In the genomic region with DNA sequence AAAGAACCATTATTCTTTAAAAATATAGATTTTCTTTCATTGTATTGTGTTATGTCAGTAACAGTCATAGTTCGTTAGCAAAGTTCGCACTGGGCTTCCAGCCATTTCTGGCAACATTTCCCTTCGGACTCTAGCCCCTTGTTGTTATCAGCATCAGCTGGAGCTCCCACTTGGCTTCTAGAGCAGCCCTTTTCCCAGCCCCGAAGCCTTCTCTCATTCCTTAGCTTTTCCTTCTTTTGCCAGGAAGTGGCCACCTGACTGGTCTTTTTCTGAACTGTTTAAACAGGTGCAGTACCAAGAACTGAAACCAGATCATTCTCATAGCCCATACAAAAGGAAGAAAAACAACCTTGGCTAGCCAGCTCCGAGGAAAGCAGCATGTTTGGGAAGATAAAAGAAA, we compare ENCODE assay signal across 15 mouse cellular contexts.
DNase-seq lines count a peak whose midpoint lies in the region; ATAC-seq and TF ChIP-seq lines count a peak whose summit lies in the region.
"Had no signal": no experiment of that assay in that cellular context is flagged by ENCODE, and none has a peak within 500 bp of the region (broad histone marks: within the 10 kb centered on the region; RNA-seq: fewer than 3 reads in every experiment).

No protein-coding gene starts in this region.

- DNase-seq in heart, adult 11 months, result peak; percentile 88
- no peak for DNase-seq in heart, postnatal 25 days (ENCODE audit: low spot score)
- no peak for DNase-seq in lung, adult 18-20 months
- DNase-seq in heart, postnatal 0 days (ENCODE audit: low spot score), result peak; percentile 9
- DNase-seq in stomach, postnatal 0 days (ENCODE audit: low spot score), result peak; percentile 18
- DNase-seq in gastrocnemius, adult 18-20 months (ENCODE audit: low spot score), result no peak
- DNase-seq: cerebellum, postnatal 10 days; gastrocnemius, postnatal 36 days; thymus, postnatal 14 days had no signal

- peak; percentile 49; the same call in 1 of the 2 replicates for ATAC-seq in lung, embryonic 15.5 days (ENCODE audit: borderline replicate concordance, extremely low read depth, low FRiP score, low TSS enrichment)
- no peak for ATAC-seq in heart, postnatal 0 days (ENCODE audit: insufficient read depth, low read depth)
- peak; percentile 38; the same call in 1 of the 2 replicates for ATAC-seq in stomach, postnatal 0 days (ENCODE audit: low FRiP score, low TSS enrichment)
- no peak for ATAC-seq in megakaryocyte progenitor cell, adult 5-6 weeks (replicated peaks; ENCODE audit: poor library complexity)
- ATAC-seq: forebrain, embryonic 13.5 days; intestine, embryonic 16.5 days had no signal

- TF ChIP-seq EP300 in heart, postnatal 0 days (IDR thresholded peaks at IDR 0.05; ENCODE audit: low read depth), result no peak
- TF ChIP-seq EP300 in stomach, postnatal 0 days (optimal IDR thresholded peaks at IDR 0.05), result no peak

- 38% methylated on average over 5 of the region's 5 CpGs for WGBS in lung, embryonic 15.5 days
- 21% methylated on average over 5 of the region's 5 CpGs for WGBS in heart, postnatal 0 days
- WGBS in stomach, postnatal 0 days, result 53% methylated on average over 5 of the region's 5 CpGs

- H3K27me3 ChIP-seq in lung, embryonic 15.5 days, result no peaks in the 10 kb centered on the region
- H3K27me3 ChIP-seq in heart, postnatal 0 days (ENCODE audit: control insufficient read depth, insufficient read depth, low read length), result no peaks in the 10 kb centered on the region
- no peaks in the 10 kb centered on the region for H3K27me3 ChIP-seq in stomach, postnatal 0 days (ENCODE audit: control insufficient read depth, insufficient read depth, low read length)
- H3K27me3 ChIP-seq: forebrain, embryonic 13.5 days; megakaryocyte, embryonic 14.5 days had no signal

- no peak for TF ChIP-seq CTCF in heart, postnatal 0 days (IDR thresholded peaks at IDR 0.05; ENCODE audit: low read depth)
- no peak for TF ChIP-seq CTCF in stomach, postnatal 0 days (IDR thresholded peaks at IDR 0.05; ENCODE audit: low read depth)

- 0 out of 2 replicates have a peak overlapping the region, but pooled peaks have one; percentile 4 for H3K4me3 ChIP-seq in lung, embryonic 15.5 days
- H3K4me3 ChIP-seq in heart, postnatal 0 days (ENCODE audit: low read depth, low read length), result no peak overlapping the region
- no peak overlapping the region for H3K4me3 ChIP-seq in stomach, postnatal 0 days (ENCODE audit: low read depth, low read length)
- H3K4me3 ChIP-seq: forebrain, embryonic 13.5 days; megakaryocyte, embryonic 14.5 days had no signal

- H3K9me3 ChIP-seq in lung, embryonic 15.5 days, result no peaks in the 10 kb centered on the region
- no peaks in the 10 kb centered on the region for H3K9me3 ChIP-seq in heart, postnatal 0 days (replicated peaks; ENCODE audit: control insufficient read depth, low read length)
- H3K9me3 ChIP-seq in stomach, postnatal 0 days (ENCODE audit: control insufficient read depth, low read length), result no peaks in the 10 kb centered on the region
- H3K9me3 ChIP-seq: forebrain, embryonic 13.5 days; megakaryocyte, embryonic 14.5 days had no signal

- H3K4me1 ChIP-seq in lung, embryonic 15.5 days, result no peaks in the 10 kb centered on the region
- H3K4me1 ChIP-seq in heart, postnatal 0 days (ENCODE audit: control insufficient read depth, insufficient read depth), result no peaks in the 10 kb centered on the region
- no peaks in the 10 kb centered on the region for H3K4me1 ChIP-seq in stomach, postnatal 0 days (replicated peaks; ENCODE audit: control insufficient read depth, insufficient read depth)
- H3K4me1 ChIP-seq: forebrain, embryonic 13.5 days; megakaryocyte, embryonic 14.5 days had no signal

- no peak overlapping the region for H3K9ac ChIP-seq in lung, embryonic 15.5 days
- no peak overlapping the region for H3K9ac ChIP-seq in heart, postnatal 0 days (replicated peaks; ENCODE audit: low read depth, low read length)
- no peak overlapping the region for H3K9ac ChIP-seq in stomach, postnatal 0 days (ENCODE audit: low read length)
- H3K9ac ChIP-seq: forebrain, embryonic 13.5 days; hindbrain, embryonic 14.5 days had no signal

- intact Hi-C loops in heart, postnatal 25 days (cut with DNase I), result no loop called here

- H3K27ac ChIP-seq in lung, embryonic 15.5 days, result no peak overlapping the region
- H3K27ac ChIP-seq in heart, postnatal 0 days (ENCODE audit: low read depth), result no peak overlapping the region
- H3K27ac ChIP-seq in stomach, postnatal 0 days (replicated peaks), result no peak overlapping the region
- H3K27ac ChIP-seq: forebrain, embryonic 13.5 days; hindbrain, embryonic 14.5 days had no signal

- H3K36me3 ChIP-seq in lung, embryonic 15.5 days, result no peaks in the 10 kb centered on the region
- H3K36me3 ChIP-seq in heart, postnatal 0 days (replicated peaks; ENCODE audit: control insufficient read depth, insufficient read depth, low read length), result no peaks in the 10 kb centered on the region
- no peaks in the 10 kb centered on the region for H3K36me3 ChIP-seq in stomach, postnatal 0 days (ENCODE audit: control insufficient read depth, insufficient read depth, low read length)

- no peak overlapping the region for H3K4me2 ChIP-seq in lung, embryonic 15.5 days
- H3K4me2 ChIP-seq in heart, postnatal 0 days (ENCODE audit: low read depth, low read length), result peak overlapping the region; percentile 41
- H3K4me2 ChIP-seq in stomach, postnatal 0 days (replicated peaks; ENCODE audit: low read depth), result peak overlapping the region; percentile 4
- H3K4me2 ChIP-seq: forebrain, embryonic 13.5 days; hindbrain, embryonic 14.5 days had no signal

Comparison
In these comparisons a context has a peak if more than half of its experiments do, and no peak if none do; other contexts are left out.
1. DNase-seq: peak in heart, adult 11 months (single experiment), heart, postnatal 0 days (single experiment) and stomach, postnatal 0 days (single experiment); none in heart, postnatal 25 days (single experiment), lung, adult 18-20 months (0 of 2) and gastrocnemius, adult 18-20 months (single experiment).
2. ATAC-seq: peak in lung, embryonic 15.5 days (single experiment) and stomach, postnatal 0 days (single experiment); none in heart, postnatal 0 days (single experiment) and megakaryocyte progenitor cell, adult 5-6 weeks (single experiment).